ENCODE assay signal across 8 mouse cellular contexts in genomic region chr8:11009431-11010071, GRCm38 (mm10). TPM values are rescaled to one million over a fixed set of nuclear protein-coding genes. Genes with fewer than 3 reads are reported as not detected.
DNase-seq lines count a peak whose midpoint lies in the region; ATAC-seq and TF ChIP-seq lines count a peak whose summit lies in the region.

No protein-coding gene starts in this region.

- H3K4me2 ChIP-seq in heart, postnatal 0 days (ENCODE audit: low read depth, low read length): peak overlapping the region; percentile 85
- peak overlapping the region; percentile 93 for H3K4me2 ChIP-seq in lung, embryonic 14.5 days

- 0 out of 2 replicates have a peak, but pooled peaks have one; percentile 23 for TF ChIP-seq EP300 in heart, postnatal 0 days (IDR thresholded peaks at IDR 0.05; ENCODE audit: low read depth)

- peak overlapping the region; percentile 75 for H3K27ac ChIP-seq in bone marrow macrophage, adult 2 months (ENCODE audit: insufficient read depth, low read depth, low read length)
- peak overlapping the region; percentile 100 for H3K27ac ChIP-seq in heart, postnatal 0 days (ENCODE audit: low read depth)
- H3K27ac ChIP-seq in lung, embryonic 14.5 days (ENCODE audit: low read depth): peak overlapping the region; percentile 97
- peak overlapping the region; percentile 83 for H3K27ac ChIP-seq in olfactory bulb, adult 2 months (ENCODE audit: insufficient read depth, low read depth, low read length)

- H3K9me3 ChIP-seq in heart, postnatal 0 days (replicated peaks; ENCODE audit: control insufficient read depth, low read length): no peaks in the 10 kb centered on the region
- no peaks in the 10 kb centered on the region for H3K9me3 ChIP-seq in lung, embryonic 14.5 days (ENCODE audit: low read depth, low read length)

- DNase-seq in CD8-positive naive resting alpha-beta T cell, adult 2 months (ENCODE audit: low read depth in 2 of 2, low spot score in 2 of 2): peak; percentile 70 to 77
- DNase-seq in heart, postnatal 0 days (ENCODE audit: low spot score): peak; percentile 93
- DNase-seq in kidney, postnatal 4 days: peak; percentile 76 to 86
- peak; percentile 84 for DNase-seq in lung, embryonic 14.5 days
- DNase-seq in thymus, adult 18-20 months: peak; percentile 42 to 43

- peaks cover 5% of the 10 kb centered on the region for H3K4me1 ChIP-seq in bone marrow macrophage, adult 2 months (ENCODE audit: control insufficient read depth, insufficient read depth, low read length)
- H3K4me1 ChIP-seq in heart, postnatal 0 days (ENCODE audit: control insufficient read depth, insufficient read depth): peaks cover 32% of the 10 kb centered on the region; the same call in 1 of the 2 replicates
- peaks cover 14% of the 10 kb centered on the region for H3K4me1 ChIP-seq in lung, embryonic 14.5 days (ENCODE audit: insufficient read depth)
- peaks cover 42% of the 10 kb centered on the region for H3K4me1 ChIP-seq in olfactory bulb, adult 2 months (ENCODE audit: control insufficient read depth, insufficient read depth, low read length)

- H3K9ac ChIP-seq in heart, postnatal 0 days (replicated peaks; ENCODE audit: low read depth, low read length): peak overlapping the region; percentile 96
- peak overlapping the region; percentile 90 for H3K9ac ChIP-seq in lung, embryonic 14.5 days

- TF ChIP-seq CTCF in bone marrow macrophage, adult 2 months (IDR thresholded peaks at IDR 0.05; ENCODE audit: low read depth, low read length): no peak
- no peak for TF ChIP-seq CTCF in heart, postnatal 0 days (IDR thresholded peaks at IDR 0.05; ENCODE audit: low read depth)
- TF ChIP-seq CTCF in lung, embryonic 14.5 days (IDR thresholded peaks at IDR 0.05; ENCODE audit: low read depth): no peak
- no peak for TF ChIP-seq CTCF in olfactory bulb, adult 2 months (IDR thresholded peaks at IDR 0.05; ENCODE audit: insufficient read depth, low read depth, low read length)

- peaks cover 5% of the 10 kb centered on the region; the same call in 1 of the 2 replicates for H3K27me3 ChIP-seq in heart, postnatal 0 days (ENCODE audit: control insufficient read depth, insufficient read depth, low read length)
- no peaks in the 10 kb centered on the region for H3K27me3 ChIP-seq in lung, embryonic 14.5 days (ENCODE audit: insufficient read depth, low read length)

- WGBS in heart, postnatal 0 days: under 1% methylated on average over 46 of the region's 62 CpGs
- under 1% methylated on average over 52 of the region's 62 CpGs for WGBS in lung, embryonic 14.5 days
- WGBS in olfactory bulb, adult 2 months: 1% methylated on average over 62 of the region's 62 CpGs

- no peak for TF ChIP-seq POLR2A in bone marrow macrophage, adult 2 months (IDR thresholded peaks at IDR 0.05; ENCODE audit: borderline replicate concordance, low read depth, low read length)
- TF ChIP-seq POLR2A in olfactory bulb, adult 2 months (IDR thresholded peaks at IDR 0.05; ENCODE audit: insufficient read depth, low read depth, low read length): no peak

- ATAC-seq in erythroid progenitor cell, adult 5-6 weeks (replicated peaks; ENCODE audit: low FRiP score, poor library complexity, severe bottlenecking): peak; percentile 66
- peak; percentile 69 for ATAC-seq in heart, postnatal 0 days (ENCODE audit: insufficient read depth, low read depth)
- peak; percentile 68 for ATAC-seq in lung, embryonic 14.5 days (ENCODE audit: insufficient read depth)

- peak overlapping the region; percentile 69 for H3K4me3 ChIP-seq in bone marrow macrophage, adult 2 months (ENCODE audit: insufficient read depth, low read length)
- peak overlapping the region; percentile 88 for H3K4me3 ChIP-seq in heart, postnatal 0 days (ENCODE audit: low read depth, low read length)
- H3K4me3 ChIP-seq in lung, embryonic 14.5 days (ENCODE audit: low read depth, low read length): peak overlapping the region; percentile 74
- H3K4me3 ChIP-seq in olfactory bulb, adult 2 months (ENCODE audit: insufficient read depth, low read depth, low read length): peak overlapping the region; percentile 88

- peaks cover 13% of the 10 kb centered on the region for H3K36me3 ChIP-seq in heart, postnatal 0 days (replicated peaks; ENCODE audit: control insufficient read depth, insufficient read depth, low read length)
- H3K36me3 ChIP-seq in lung, embryonic 14.5 days (ENCODE audit: insufficient read depth): peaks cover 18% of the 10 kb centered on the region

RNA-seq across cellular contexts. Expression of gene Irs2, which starts 1.3 kb away (rescaled TPM):
- polyA plus RNA-seq in bone marrow macrophage, adult 2 months (2012; ENCODE audit: insufficient read depth, insufficient read length, missing spikeins): 5.0 and 5.2 TPM in 2 replicates
- total RNA-seq in erythroid progenitor cell, adult 5-6 weeks (2015; ENCODE audit: low replicate concordance): 13.4 and 14.1 TPM in 2 replicates
- total RNA-seq in erythroid progenitor cell, adult 5-6 weeks (2017; ENCODE audit: low replicate concordance): 6.8 and 9.2 TPM in 2 replicates
- total RNA-seq in heart, postnatal 0 days (2014; rRNA removed; ENCODE audit: low replicate concordance): 39.3 and 53.4 TPM in 2 replicates
- 1.6 and 2.0 TPM in 2 replicates for polyA plus RNA-seq in heart, postnatal 0 days (2015; fragmentation: Nextera tagmentation; extraction: Ambion mirVana)
- 5.7 TPM in 2 replicates for polyA plus RNA-seq in lung, embryonic 14.5 days (2014; fragmentation: Nextera tagmentation; extraction: Ambion mirVana)
- polyA plus RNA-seq in olfactory bulb, adult 2 months (2012; ENCODE audit: insufficient read depth, insufficient read length, low replicate concordance, missing spikeins): not detected in 2 replicates

Comparison
In these comparisons a context has a peak if more than half of its experiments do, and no peak if none do; other contexts are left out.
1. Peak in every context shown above with its lines: DNase-seq, ATAC-seq, H3K4me3 ChIP-seq and H3K27ac ChIP-seq.
2. DNase-seq: peak in every context shown above with its lines; median percentile 93 in heart, postnatal 0 days; 84 in lung, embryonic 14.5 days; 81 in kidney, postnatal 4 days; 74 in CD8-positive naive resting alpha-beta T cell, adult 2 months; 42 in thymus, adult 18-20 months.